Mouse (Mus musculus): Measurements from ENCODE around the gene Wapl. TPM values are rescaled to one million over a fixed set of nuclear protein-coding genes. Genes with fewer than 3 reads are reported as not detected.

The Wapl gene
- total RNA-seq, 4 experiments from 2014 or later, result 51.3 to 62.1 (median 56.0) TPM

DNA sequence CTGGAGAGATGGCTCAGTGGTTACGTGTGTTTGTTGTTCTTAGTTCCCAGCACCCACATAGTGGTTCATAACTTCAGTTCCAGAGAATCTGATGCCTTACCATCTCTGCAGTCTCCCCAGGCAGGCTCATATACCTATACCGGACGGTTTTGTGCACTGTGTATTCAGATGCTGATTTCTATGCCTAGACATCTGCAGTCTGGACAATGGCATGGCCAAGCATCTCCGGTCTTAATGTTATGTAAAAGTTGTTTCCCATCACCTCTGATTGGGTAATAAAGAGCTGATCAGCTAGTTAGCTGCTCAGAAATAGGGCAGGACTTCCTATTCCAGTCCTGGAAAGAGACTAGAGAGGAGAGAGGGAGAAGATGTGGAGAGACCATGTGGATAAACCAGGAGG is 20.2 kb downstream of the Wapl start:
- no peak for DNase-seq (ENCODE audit: low spot score in 2 of 2)

GRCm38 (mm10) chr14:34697376-34697775 is 23.6 kb downstream of the Wapl start:
- DNase-seq (ENCODE audit: low spot score in 2 of 2), result no peak

GRCm38 (mm10) chr14:34710209-34710608 is 36.5 kb downstream of the Wapl start:
- DNase-seq (ENCODE audit: low spot score in 2 of 2), result no peak

- no peak for DNase-seq (ENCODE audit: low spot score in 2 of 2)
These were observed 38.3 kb downstream of the Wapl start for GRCm38 (mm10) chr14:34712027-34712426.

- DNase-seq (ENCODE audit: low spot score in 2 of 2), result no peak
These were observed 39.1 kb downstream of the Wapl start for GRCm38 (mm10) chr14:34712857-34713256.

DNA sequence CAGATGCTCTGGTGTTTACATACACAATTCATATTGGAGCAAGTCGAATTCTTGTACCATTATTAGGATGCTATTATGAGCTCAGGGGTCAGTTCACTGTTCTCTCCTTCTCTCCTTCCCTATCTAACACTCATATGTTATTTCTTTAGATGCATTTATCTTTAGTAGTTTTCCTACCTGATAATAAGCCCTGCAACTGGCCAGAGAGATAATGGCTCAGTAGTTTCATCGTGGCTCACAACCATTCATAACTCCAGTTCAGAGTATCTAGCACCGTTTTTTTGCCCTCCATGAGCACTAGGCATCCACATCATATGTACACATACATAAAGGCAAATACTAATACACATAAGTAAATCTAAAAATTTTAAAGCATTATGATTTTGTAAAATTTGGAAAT is 44.4 kb downstream of the Wapl start:
- DNase-seq (ENCODE audit: low spot score in 2 of 2), result no peak

DNA sequence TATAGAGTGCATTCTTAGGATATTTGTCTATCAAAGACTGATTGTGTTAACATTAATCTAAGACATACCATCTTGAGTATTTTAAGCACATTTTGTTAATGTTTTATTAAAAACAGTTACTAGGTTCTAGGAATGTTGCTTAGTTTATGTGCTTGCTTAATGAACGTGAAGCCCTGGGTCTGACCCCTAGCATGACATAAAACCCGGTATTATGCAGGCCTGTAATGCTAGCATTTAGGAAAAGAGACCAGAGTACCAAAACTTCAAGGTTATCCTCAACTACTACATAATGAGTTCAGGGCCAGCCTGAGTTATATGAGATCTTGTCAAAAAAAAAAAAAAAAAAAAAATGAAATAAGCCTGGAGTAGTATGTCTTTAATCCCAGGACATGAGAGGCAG is 54.0 kb downstream of the Wapl start:
- DNase-seq (ENCODE audit: low spot score in 2 of 2), result no peak

- no peak for DNase-seq (ENCODE audit: low spot score in 2 of 2)
These were observed 61.7 kb downstream of the Wapl start for GRCm38 (mm10) chr14:34735405-34735804.

DNA sequence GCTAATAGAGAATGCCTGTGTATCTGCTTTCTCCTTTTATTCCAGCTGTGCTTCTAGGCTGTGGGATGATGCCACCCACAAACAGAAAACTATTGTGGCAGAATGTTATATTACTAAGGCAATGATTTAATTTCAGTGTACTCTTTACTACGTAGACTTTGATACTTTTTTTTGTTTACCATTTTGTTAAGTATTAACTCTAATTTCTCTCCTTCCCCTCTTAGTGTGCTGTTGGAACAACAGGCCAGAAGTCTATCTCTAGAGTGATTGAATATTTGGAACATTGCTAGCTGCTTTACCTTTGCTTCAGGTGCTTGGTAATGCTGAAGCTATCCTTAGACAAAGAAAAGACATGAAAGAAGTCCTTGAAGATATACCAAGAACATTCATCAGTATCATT is 71.7 kb downstream of the Wapl start:
- no peak for DNase-seq (ENCODE audit: low spot score in 2 of 2)

DNA sequence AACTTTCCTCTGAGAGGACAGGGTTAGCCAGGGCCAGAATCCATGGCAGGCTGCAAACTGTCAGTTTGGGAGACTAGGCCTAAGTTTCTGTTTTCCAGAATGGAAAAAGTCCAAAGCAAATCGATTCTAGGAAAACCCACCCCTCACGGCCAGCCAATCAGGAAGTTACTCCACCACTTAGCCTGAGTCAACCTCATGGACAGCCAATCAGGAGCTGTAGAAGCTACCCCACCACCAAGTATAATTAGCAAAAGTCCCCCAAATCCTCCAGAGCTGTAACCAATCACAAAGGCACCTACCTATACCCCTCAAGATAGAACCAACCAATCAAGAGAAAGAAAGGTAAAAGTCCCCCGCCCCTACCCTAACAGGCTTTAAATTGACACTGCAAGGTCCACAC is 82.0 kb downstream of the Wapl start:
- DNase-seq (ENCODE audit: low spot score in 2 of 2), result no peak

DNA sequence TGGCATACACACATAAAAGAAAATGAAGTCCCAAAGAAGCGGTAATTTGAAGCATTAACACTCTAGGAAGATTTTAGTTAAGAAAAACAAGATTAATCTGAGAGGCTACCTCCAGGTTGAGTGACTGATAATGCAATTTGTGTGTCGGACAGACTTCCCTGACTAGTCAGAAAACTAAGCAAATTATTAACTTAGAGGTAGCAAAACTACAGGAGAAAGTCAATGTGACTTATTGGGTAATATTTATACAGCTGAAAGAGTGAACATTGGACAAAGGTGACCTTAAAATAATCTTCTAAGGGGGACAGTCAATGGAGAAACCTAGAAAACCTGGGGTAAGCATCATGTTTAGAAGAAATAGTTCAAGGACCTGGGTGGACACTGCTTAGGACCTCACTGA is 86.2 kb downstream of the Wapl start:
- no peak for DNase-seq (ENCODE audit: low spot score in 2 of 2)

DNA sequence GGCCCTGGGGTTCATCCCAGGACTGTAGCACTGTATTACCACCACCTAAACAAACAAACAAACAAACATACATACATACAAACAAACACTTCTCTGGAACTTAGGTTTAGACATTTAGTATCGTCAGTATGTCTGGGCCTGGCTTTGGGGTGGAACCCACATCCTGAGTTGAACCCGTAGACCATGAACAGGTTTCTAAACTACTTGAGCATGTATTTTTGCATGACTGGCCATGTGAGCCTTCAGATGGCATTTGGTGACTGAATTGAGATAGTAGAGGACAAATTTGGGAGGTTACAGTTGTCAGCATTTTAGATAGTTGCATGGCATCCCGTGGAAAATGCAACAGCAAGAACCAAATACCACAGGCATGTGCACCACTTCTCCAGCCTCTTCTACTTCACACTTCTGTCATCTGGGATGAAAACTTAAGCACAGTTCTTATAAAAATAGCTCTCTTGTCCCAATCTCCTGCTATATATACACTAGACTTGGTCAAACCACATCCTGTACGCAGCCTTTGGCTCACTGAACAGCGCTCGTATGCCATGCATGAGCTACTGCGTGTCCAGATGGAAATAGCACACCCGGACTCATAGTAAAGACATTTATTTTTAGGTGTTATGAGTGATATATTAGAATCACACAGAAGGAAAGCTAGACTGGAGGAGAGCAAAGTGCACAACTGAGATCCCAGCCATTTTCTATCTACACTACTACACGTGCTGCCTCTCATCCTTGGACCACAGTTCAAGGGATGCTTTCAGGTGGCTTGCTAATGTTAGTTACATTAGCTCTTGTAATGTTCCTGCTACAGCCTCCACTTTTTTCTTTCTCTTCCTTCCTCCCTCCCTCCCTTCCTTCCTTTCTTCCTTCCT is 87.6 kb downstream of the Wapl start:
- no peak for DNase-seq (ENCODE audit: low spot score in 2 of 2)

DNA sequence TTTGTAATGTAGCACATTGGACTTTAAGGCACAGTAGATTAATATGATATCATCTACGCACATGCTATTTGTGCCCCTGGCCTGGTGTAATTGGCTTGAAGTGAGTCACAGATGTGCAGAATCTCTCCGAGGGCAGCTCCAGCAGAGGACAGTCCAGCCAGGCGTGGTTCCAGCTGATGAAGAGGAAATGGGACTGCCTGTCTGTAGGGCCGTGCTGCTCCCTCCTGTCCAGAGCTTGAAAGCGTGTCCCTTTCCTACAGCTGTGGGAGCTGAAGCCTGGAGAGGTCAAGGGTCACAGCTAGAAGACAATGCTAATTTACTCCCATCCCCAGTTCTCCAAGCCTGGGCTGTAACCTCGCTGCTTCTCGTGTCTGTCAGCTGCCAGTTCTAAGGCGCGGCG is 89.0 kb downstream of the Wapl start:
- DNase-seq (ENCODE audit: low spot score in 2 of 2), result no peak

DNA sequence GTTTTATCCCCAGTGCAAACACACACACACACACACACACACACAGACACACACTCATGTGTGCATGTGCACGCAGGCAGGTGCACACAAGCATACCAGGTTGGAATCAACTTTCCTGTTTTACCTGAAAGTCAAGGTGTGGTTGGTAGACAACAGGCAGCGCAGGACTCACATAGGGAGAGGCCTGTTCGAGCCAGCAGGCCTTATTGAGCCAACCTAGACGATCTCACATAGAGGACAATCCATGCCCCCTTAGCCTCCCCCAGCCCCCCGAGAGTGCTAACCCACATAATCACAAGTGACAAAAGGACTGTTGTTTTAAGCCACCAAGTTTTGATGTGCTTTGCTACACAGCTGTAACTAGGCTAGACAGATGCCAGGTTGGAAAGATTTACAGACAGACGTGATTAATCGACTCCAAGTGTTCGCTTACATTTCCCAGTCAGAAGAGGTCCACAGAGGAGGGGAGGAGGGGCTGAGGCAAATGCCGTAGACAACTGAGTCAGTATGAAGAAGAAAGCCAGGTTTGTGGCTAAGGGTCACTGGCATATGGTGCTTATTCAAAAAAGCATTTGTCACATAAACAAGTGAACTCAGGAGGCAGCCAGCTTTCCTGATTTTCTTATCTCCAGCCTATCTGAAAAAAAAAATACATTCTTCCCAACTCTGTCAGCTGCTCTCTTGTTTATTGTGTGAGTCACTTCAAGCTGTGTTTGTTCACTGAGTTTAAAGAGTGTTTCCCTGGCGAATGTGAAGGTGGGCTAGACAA is 90.2 kb downstream of the Wapl start:
- no peak for DNase-seq (ENCODE audit: low spot score in 2 of 2)

- no peak for DNase-seq (ENCODE audit: low spot score in 2 of 2)
These were observed 91.2 kb downstream of the Wapl start for GRCm38 (mm10) chr14:34764908-34765307.

- DNase-seq (ENCODE audit: low spot score in 2 of 2), result no peak
These were observed 91.7 kb downstream of the Wapl start for GRCm38 (mm10) chr14:34765380-34765779.

DNA sequence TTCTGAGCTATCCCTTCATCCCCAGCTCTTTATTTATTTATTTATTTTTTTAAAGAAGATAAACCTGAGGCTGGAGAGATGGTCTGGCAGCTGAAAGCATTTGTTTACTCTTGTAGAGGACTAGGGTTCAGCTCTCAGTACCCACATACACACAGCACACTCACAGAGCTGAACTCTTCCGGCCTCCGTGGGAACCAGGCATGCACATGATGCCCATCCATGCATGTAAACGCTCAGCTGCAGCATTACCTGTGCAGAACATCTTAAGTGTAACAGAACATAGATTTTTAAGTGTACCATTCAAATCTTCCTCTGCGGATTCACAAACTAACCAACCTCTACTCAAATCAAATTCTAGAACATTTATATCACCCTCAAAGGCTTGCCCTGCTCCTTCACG is 92.5 kb downstream of the Wapl start:
- DNase-seq (ENCODE audit: low spot score in 2 of 2), result no peak

- DNase-seq (ENCODE audit: low spot score in 2 of 2), result peak; percentile 26 to 44
These were observed 94.6 kb downstream of the Wapl start for GRCm38 (mm10) chr14:34768373-34768772.

GRCm38 (mm10) chr14:34769021-34769566 is 95.4 kb downstream of the Wapl start:
- peak in 1 of 2 experiments; percentile 63 for DNase-seq (ENCODE audit: low spot score in 2 of 2)

GRCm38 (mm10) chr14:34769567-34770158 is 95.9 kb downstream of the Wapl start:
- DNase-seq (ENCODE audit: low spot score in 2 of 2), result peak in 1 of 2 experiments; percentile 32

- no peak for DNase-seq (ENCODE audit: low spot score in 2 of 2)
These were observed 96.7 kb downstream of the Wapl start for GRCm38 (mm10) chr14:34770467-34770866.

DNA sequence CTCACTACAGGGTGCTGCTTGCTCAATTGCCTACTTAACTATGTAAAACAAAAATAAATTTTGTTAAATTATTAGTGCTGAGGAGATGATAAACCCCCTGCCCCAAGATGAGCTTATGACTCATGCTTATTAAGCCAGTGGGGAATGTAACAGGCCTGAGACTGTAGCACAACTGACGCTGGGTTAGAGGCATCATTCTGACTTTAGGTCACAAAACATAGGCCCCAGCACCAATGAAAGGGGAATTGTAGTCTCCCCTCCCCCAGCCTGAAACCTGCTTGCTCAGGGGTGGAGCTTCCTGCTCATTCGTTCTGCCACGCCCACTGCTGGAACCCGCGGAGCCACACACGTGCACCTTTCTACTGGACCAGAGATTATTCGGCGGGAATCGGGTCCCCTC is 97.9 kb downstream of the Wapl start:
- no peak for DNase-seq (ENCODE audit: low spot score in 2 of 2)
